Mouse (Mus musculus) embryonic facial prominence, embryonic 14.5 days (tissue): ENCODE measurements around the gene Cela3b. TPM values are rescaled to one million over a fixed set of nuclear protein-coding genes. Genes with fewer than 3 reads are reported as not detected.
"Not testable (repeated sequence)": the region's sequence is repeated elsewhere in the genome, so short reads cannot be mapped to it uniquely, and the experiment has no call there.

Experiments
- ATAC-seq: fragments of 200-750 bp; cut with Nextera tagmentation; 2 replicates; pipeline ENCODE4 v1.8.0; 2017; ENCODE audit warnings: low read depth, moderate number of reproducible peaks, moderate TSS enrichment
- DNase-seq: peaks from one replicate; pipeline ENCODE4 v3.0.0-alpha.2; 2015; ENCODE audit warnings: low spot score
- H3K27ac ChIP-seq: fragments of 300-500 bp; sonication (generic); replicated peaks from 2 replicates; pipeline ENCODE4 v1.5.1; 2014; ENCODE audit warnings: low read depth, mild to moderate bottlenecking, low read length, moderate library complexity
- H3K27me3 ChIP-seq: fragments of 300-500 bp; sonication (generic); replicated peaks from 2 replicates; pipeline ENCODE4 v1.6.1; 2014; ENCODE audit warnings: low read length; ENCODE audit not compliant: control insufficient read depth, insufficient read depth
- H3K36me3 ChIP-seq: fragments of 300-500 bp; sonication (generic); 2 replicates; pipeline ENCODE4 v1.6.1; 2014; ENCODE audit warnings: low read length, mixed read lengths; ENCODE audit not compliant: control insufficient read depth, insufficient read depth
- H3K4me1 ChIP-seq: fragments of 300-500 bp; sonication (generic); 2 replicates; pipeline ENCODE4 v1.6.1; 2014; ENCODE audit warnings: antibody characterized with exemption, low read length; ENCODE audit not compliant: control insufficient read depth, insufficient read depth
- H3K4me2 ChIP-seq: fragments of 300-500 bp; sonication (generic); 2 replicates; pipeline ENCODE4 v1.6.1; 2014; ENCODE audit warnings: low read depth, mild to moderate bottlenecking, low read length, moderate library complexity, mixed read lengths
- H3K4me3 ChIP-seq: fragments of 300-500 bp; sonication (generic); 2 replicates; pipeline ENCODE4 v1.5.1; 2014; ENCODE audit warnings: low read depth, mild to moderate bottlenecking, low read length
- H3K9ac ChIP-seq: fragments of 300-500 bp; sonication (generic); 2 replicates; pipeline ENCODE4 v1.6.1; 2014; ENCODE audit warnings: low read depth, mild to moderate bottlenecking, low read length, moderate library complexity, mixed read lengths
- H3K9me3 ChIP-seq: fragments of 300-500 bp; sonication (generic); 2 replicates; pipeline ENCODE4 v1.6.1; 2016; ENCODE audit warnings: low read length; ENCODE audit not compliant: control insufficient read depth
- WGBS: fragments of 180-500 bp; shearing (Covaris S2); extraction: QIAGEN DNeasy Blood & Tissue Kit; methylation state at CpG from one replicate; pipeline ENCODE4 v1.1.7; 2014; 5-methylcytosine and 5-hydroxymethylcytosine counted together
- polyA plus RNA-seq: library from polyadenylated mRNA; unstranded; fragments of >200 nt; fragmentation: Nextera tagmentation; extraction: Ambion mirVana; gene quantifications from 2 replicates; pipeline ENCODE4 v1.2.1, GENCODE M21; 2014

The Cela3b gene
- polyA plus RNA-seq, 1 experiment from 2014 or later: 0.56 TPM

DNA sequence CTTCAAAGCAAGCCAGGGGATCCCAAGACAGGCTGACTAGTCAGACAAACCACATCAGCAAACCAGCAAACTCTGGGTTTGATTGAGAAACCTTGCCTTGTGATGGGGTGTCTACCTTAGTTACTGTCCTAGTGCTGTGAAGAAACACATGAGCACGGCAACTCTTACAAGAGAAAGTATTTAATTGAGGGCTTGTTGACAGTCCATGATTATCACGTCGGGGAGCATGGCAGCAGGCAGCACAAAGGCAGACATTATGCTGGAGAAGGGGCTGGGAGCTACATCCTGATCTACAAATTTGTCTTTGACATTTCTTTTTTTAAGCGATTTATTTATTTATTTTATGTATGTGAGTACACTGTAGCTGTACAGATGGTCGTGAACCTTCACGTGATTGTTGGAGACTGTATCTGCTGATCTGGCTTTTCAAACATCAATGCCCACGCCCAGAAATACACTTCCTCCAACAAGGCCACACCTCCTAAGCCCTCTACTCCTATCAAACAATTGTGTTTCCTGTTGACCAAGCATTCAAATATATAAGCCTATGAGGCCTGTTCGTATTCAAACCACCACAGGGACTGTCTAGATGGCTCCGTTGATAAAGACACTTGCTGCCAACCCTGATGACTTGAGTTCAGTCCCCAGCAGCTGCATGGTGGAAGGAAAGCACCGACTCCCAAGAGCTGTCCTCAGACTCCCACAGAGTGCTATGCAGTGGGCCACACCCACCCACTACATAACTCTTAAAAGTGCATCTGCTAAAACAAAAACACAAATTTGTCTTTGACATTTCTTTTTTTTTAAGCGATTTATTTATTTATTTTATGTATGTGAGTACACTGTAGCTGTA, 12.4 kb downstream of the Cela3b start:
- no peak overlapping the region for H3K9ac ChIP-seq
- WGBS: 67% methylated on average over 11 of the region's 11 CpGs

DNA sequence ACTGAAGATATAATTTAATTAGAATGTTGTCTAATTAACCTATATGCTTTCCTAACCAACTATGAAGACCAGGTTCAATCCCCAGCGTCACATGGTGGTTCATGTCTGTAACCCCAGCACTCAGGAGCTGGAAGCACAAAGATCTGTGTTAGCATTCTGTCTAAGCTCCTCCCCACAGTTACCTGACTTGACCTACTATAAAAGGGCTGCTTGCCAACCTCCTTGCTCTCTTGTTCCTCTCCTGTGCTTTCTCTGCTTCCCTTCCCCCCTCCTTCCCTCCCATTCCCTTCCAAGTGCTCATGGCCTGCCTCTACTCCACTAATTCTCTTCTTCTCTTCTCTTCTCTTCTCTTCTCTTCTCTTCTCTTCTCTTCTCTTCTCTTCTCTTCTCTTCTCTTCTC, 15.4 kb downstream of the Cela3b start:
- Histone ChIP-seq H3K27ac (no peak overlapping the region), H3K4me1 (no peaks in the 10 kb centered on the region), H3K36me3 (no peaks in the 10 kb centered on the region), H3K4me3 (no peak overlapping the region), H3K9ac (no peak overlapping the region), H3K27me3 (no peaks in the 10 kb centered on the region), H3K9me3 (no peaks in the 10 kb centered on the region), H3K4me2 (no peak overlapping the region)
- 93% methylated on average over 1 of the region's 1 CpGs for WGBS
- ATAC-seq: no peak
- no peak for DNase-seq

More for the DNA sequence above, 12.4 kb downstream of the Cela3b start:
- no peak overlapping the region for H3K4me3 ChIP-seq
- no peaks in the 10 kb centered on the region for H3K36me3 ChIP-seq
- ATAC-seq (no peak), DNase-seq (no peak)
- no peaks in the 10 kb centered on the region for H3K4me1 ChIP-seq
- no peak overlapping the region for H3K27ac ChIP-seq
- H3K9me3 ChIP-seq: no peaks in the 10 kb centered on the region
- no peaks in the 10 kb centered on the region for H3K27me3 ChIP-seq
- no peak overlapping the region for H3K4me2 ChIP-seq

DNA sequence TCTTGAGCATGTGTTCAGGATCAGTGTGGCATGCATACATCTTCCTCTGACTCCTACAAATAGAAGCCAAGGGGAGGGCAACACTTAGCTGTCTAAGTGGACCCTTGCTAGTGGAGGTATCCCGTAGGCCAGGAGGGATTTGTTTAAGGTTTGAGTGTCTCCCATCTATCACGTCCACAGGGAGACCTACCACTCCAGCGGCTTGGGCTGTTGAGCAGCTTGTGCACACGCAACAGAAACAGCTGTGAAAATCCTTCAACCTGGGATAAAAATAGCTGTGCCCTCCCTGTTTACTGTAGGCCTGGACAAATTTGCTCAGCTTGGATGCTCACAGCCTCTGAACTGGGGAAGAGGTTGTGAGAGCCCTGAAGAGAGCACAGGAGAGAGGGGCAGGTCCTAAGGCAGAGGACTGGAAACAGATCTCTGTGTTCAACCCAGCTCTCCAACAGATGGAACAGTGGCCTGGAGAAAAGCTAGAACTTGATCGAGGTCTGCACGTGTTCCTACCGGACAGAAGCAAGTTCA, 18.1 kb downstream of the Cela3b start:
- H3K4me2 ChIP-seq, H3K27me3 ChIP-seq, H3K27ac ChIP-seq, ATAC-seq, DNase-seq, H3K4me3 ChIP-seq, H3K9me3 ChIP-seq, H3K36me3 ChIP-seq, H3K9ac ChIP-seq, H3K4me1 ChIP-seq: not testable (repeated sequence)
- 87% methylated on average over 7 of the region's 7 CpGs for WGBS

DNA sequence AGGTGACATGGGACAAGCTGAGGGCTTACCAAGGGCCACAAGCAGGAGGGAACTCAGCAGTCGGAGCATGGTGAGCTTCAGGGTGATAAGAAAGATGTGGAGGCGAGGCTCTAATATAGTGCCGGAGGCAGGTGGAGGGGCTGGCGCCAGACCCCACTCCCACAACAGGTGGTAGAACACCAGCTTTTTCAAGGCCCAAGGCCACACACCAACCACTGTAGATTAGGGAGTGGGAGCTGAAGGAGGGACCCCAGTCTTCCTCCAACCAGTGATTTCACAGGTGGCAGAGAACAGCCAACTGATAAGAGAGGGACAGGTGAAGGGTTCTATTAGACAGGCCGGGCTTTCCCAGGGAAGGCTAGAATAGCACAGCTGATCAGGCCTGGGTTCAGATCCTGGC, 20.6 kb downstream of the Cela3b start, which contains the start of gene Cela3a:
TSS of gene Cela3a (minus strand) at position 101 of the 400 bp plus-strand sequence.
- H3K36me3 ChIP-seq: no peaks in the 10 kb centered on the region
- H3K4me2 ChIP-seq: no peak within 1 kb of the TSS
- no peak for ATAC-seq
- 90% methylated on average over 5 of the region's 5 CpGs for WGBS
- H3K4me3 ChIP-seq: no peak within 1 kb of the TSS
- no peaks in the 10 kb centered on the region for H3K9me3 ChIP-seq
- H3K27ac ChIP-seq: no peak within 1 kb of the TSS
- DNase-seq: no peak
- H3K9ac ChIP-seq: no peak within 1 kb of the TSS
- H3K27me3 ChIP-seq: no peaks in the 10 kb centered on the region
- H3K4me1 ChIP-seq: no peaks in the 10 kb centered on the region

DNA sequence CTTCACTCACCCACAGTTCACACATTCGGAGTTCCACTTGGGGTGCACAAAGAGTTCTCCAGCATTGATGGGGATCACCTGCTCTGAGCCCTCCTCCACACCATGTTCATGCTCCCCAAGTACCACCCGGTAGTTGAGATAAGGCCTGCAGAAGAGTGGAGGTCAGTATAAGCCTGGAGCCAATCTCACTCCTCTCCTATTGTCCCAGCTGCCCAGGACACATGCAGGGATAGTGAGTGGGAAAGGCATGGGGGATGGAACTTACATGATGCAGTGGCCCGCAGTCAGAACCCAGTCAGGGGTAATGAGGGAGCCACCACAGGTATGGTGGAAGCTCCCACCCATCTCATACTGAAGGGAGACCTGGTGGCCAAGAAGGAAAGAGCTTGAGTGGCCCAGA, 24.8 kb downstream of the Cela3b start:
- WGBS: 89% methylated on average over 3 of the region's 3 CpGs
- Histone ChIP-seq H3K9ac (no peak overlapping the region), H3K36me3 (no peaks in the 10 kb centered on the region), H3K4me2 (no peak overlapping the region), H3K27ac (no peak overlapping the region), H3K4me1 (no peaks in the 10 kb centered on the region), H3K9me3 (no peaks in the 10 kb centered on the region), H3K4me3 (no peak overlapping the region), H3K27me3 (no peaks in the 10 kb centered on the region)
- DNase-seq (no peak), ATAC-seq (no peak)

DNA sequence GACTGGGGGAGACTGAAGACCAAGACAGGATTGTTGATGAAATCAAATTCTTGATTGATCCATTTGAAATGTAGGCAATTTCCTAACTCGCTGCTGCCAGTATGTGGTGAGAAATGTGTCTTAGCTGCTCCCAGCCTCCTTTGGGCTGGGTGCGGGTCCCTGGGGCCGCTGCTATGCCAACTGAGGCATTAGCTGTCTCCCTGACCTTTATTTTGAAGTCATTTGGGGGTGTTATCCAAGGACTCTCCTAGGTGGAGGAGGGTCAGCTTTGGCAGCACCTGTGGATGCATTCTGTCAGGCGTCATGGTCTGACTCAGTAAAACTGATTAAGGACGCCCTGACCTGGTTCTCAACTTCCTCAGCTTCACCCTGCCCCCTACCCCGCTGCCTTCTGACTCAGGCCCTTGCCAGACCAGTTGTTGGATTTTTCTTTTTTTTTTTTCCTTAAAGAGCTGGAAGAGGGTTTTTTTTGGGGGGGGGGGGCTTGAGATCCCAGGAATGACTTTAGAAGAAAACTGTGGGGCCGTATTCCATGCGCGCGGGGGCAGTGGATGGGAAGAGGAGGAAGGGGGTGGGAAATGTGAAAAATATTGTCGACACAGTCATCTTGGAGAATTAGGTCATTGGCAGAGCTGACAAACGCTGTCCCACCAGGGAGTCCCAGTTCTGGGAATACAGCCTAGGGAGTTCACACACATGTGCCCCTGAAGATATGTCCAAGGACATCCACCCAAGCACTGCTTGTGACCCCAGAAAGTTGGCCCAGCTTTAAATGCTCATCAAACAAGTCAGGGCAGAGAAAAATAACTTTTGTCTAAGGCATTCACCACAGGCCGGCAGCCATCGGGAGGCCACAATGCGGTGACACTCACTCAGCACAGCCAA, 33.5 kb downstream of the Cela3b start:
- H3K9me3 ChIP-seq: no peaks in the 10 kb centered on the region
- DNase-seq (no peak), ATAC-seq (no peak)
- no peaks in the 10 kb centered on the region for H3K4me1 ChIP-seq
- no peak overlapping the region for H3K4me3 ChIP-seq
- no peak overlapping the region for H3K27ac ChIP-seq
- H3K27me3 ChIP-seq: no peaks in the 10 kb centered on the region
- H3K4me2 ChIP-seq: no peak overlapping the region
- no peaks in the 10 kb centered on the region for H3K36me3 ChIP-seq
- H3K9ac ChIP-seq: no peak overlapping the region
- WGBS: 76% methylated on average over 15 of the region's 15 CpGs

DNA sequence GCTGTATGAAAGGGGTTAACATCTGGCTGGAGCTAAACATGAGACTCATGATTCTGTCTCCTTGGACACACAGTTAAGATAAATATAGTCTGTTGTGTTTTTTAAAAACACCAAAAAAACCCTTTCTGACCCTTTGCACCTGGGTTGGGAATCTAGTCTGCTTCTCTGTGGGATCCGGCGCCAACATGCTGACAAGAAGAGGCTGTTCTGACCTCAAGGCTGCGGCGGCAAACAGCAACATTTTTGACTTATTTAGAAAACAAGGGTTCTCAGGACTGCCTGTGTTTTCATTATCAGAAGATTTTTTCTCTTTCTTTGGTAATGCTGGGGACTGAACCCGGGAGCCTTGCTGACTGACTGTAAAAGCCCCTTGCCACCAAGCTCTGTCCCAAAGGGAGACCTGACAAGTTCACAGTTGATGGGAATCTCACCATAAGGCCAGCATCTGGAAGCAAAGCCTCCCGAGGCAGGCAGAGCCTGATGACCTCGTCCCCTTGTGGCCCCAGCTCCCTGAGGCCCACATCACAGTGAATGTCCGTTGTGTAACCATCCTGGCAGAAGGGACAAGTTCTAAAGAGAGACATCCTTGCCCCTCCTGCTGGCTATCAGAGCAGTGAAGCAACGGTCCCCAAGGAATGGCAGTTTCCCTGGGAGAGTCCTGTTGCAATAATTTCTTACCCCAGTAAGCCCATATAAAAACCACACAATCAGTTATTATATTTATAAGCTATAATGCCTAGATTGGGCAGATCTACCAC, 36.8 kb downstream of the Cela3b start:
- Histone ChIP-seq H3K9me3 (peaks cover 4% of the 10 kb centered on the region; the same call in 1 of the 2 replicates), H3K27ac (no peak overlapping the region), H3K4me3 (no peak overlapping the region), H3K4me2 (no peak overlapping the region), H3K27me3 (no peaks in the 10 kb centered on the region), H3K9ac (no peak overlapping the region), H3K4me1 (no peaks in the 10 kb centered on the region), H3K36me3 (no peaks in the 10 kb centered on the region)
- ATAC-seq: no peak
- no peak for DNase-seq
- 62% methylated on average over 9 of the region's 9 CpGs for WGBS

DNA sequence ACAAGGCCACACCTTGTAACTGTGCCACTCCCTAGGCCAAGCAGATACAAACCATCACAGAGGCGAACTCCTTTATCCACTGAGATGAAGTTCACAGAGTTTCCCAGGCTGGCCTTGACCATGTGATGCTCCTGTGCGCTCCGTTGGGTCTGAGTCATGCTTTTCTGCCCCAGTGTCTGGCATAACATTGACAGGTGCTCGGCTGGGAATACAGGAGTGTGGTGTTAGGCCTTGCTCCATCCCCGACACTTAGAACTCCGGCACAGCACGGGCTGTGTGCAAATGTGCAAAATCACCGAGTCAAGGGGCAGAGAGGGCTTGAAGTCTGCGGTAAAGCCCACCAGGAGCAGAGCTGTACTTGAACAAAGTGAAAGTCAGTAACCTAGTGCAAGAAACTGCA, 37.5 kb downstream of the Cela3b start:
- H3K9ac ChIP-seq: no peak overlapping the region
- H3K27me3 ChIP-seq: no peaks in the 10 kb centered on the region
- ATAC-seq: no peak
- H3K9me3 ChIP-seq: peaks cover 4% of the 10 kb centered on the region; the same call in 1 of the 2 replicates
- no peak overlapping the region for H3K27ac ChIP-seq
- no peak for DNase-seq
- WGBS: 87% methylated on average over 9 of the region's 9 CpGs
- no peaks in the 10 kb centered on the region for H3K4me1 ChIP-seq
- no peaks in the 10 kb centered on the region for H3K36me3 ChIP-seq
- H3K4me2 ChIP-seq: no peak overlapping the region
- no peak overlapping the region for H3K4me3 ChIP-seq
